26 mouse cellular contexts compared by ENCODE assay signal in genomic region chr12:14260288-14260687, GRCm38 (mm10).
DNase-seq lines count a peak whose midpoint lies in the region; ATAC-seq and TF ChIP-seq lines count a peak whose summit lies in the region.
"Had no signal": no experiment of that assay in that cellular context is flagged by ENCODE, and none has a peak within 500 bp of the region (broad histone marks: within the 10 kb centered on the region; RNA-seq: fewer than 3 reads in every experiment).

No protein-coding gene starts in this region.

- H3K4me2 ChIP-seq in hindbrain, embryonic 13.5 days: no peak overlapping the region
- no peak overlapping the region for H3K4me2 ChIP-seq in hindbrain, embryonic 11.5 days (replicated peaks; ENCODE audit: low read depth, low read length)
- no peak overlapping the region for H3K4me2 ChIP-seq in forebrain, embryonic 14.5 days (ENCODE audit: low read length)
- H3K4me2 ChIP-seq in hindbrain, embryonic 16.5 days (ENCODE audit: low read length): no peak overlapping the region
- H3K4me2 ChIP-seq in intestine, postnatal 0 days (replicated peaks; ENCODE audit: low read depth): no peak overlapping the region
- H3K4me2 ChIP-seq: heart, embryonic 15.5 days; intestine, embryonic 15.5 days; kidney, embryonic 15.5 days; limb, embryonic 13.5 days; liver, embryonic 12.5 days; midbrain, embryonic 12.5 days; stomach, embryonic 15.5 days had no signal

- H3K36me3 ChIP-seq in hindbrain, embryonic 13.5 days: no peaks in the 10 kb centered on the region
- no peaks in the 10 kb centered on the region for H3K36me3 ChIP-seq in hindbrain, embryonic 11.5 days (ENCODE audit: control insufficient read depth, insufficient read depth, low read length)
- no peaks in the 10 kb centered on the region for H3K36me3 ChIP-seq in forebrain, embryonic 14.5 days (ENCODE audit: control insufficient read depth, insufficient read depth, low read length)
- H3K36me3 ChIP-seq in hindbrain, embryonic 16.5 days (ENCODE audit: control insufficient read depth, insufficient read depth, low read length): no peaks in the 10 kb centered on the region
- no peaks in the 10 kb centered on the region for H3K36me3 ChIP-seq in intestine, postnatal 0 days (ENCODE audit: control insufficient read depth, insufficient read depth)
- H3K36me3 ChIP-seq: embryonic facial prominence, embryonic 10.5 days; heart, embryonic 15.5 days; intestine, embryonic 15.5 days; kidney, embryonic 15.5 days; limb, embryonic 13.5 days; liver, embryonic 12.5 days; midbrain, embryonic 12.5 days; stomach, embryonic 15.5 days had no signal

- H3K27ac ChIP-seq in hindbrain, embryonic 13.5 days: no peak overlapping the region
- no peak overlapping the region for H3K27ac ChIP-seq in hindbrain, embryonic 11.5 days (ENCODE audit: low read depth, low read length)
- H3K27ac ChIP-seq in forebrain, embryonic 14.5 days (ENCODE audit: low read depth, low read length): no peak overlapping the region
- H3K27ac ChIP-seq in hindbrain, embryonic 16.5 days (ENCODE audit: low read depth, low read length): no peak overlapping the region
- H3K27ac ChIP-seq in intestine, postnatal 0 days (ENCODE audit: low read depth, low read length): no peak overlapping the region
- H3K27ac ChIP-seq: embryonic facial prominence, embryonic 10.5 days; heart, embryonic 15.5 days; intestine, embryonic 15.5 days; kidney, embryonic 15.5 days; limb, embryonic 13.5 days; liver, embryonic 12.5 days; midbrain, embryonic 12.5 days; stomach, embryonic 15.5 days had no signal

- peaks cover 8% of the 10 kb centered on the region; the same call in 1 of the 2 replicates for H3K4me1 ChIP-seq in hindbrain, embryonic 13.5 days (replicated peaks)
- H3K4me1 ChIP-seq in hindbrain, embryonic 11.5 days (replicated peaks; ENCODE audit: control insufficient read depth, insufficient read depth, low read length): no peaks in the 10 kb centered on the region
- no peaks in the 10 kb centered on the region for H3K4me1 ChIP-seq in forebrain, embryonic 14.5 days (ENCODE audit: control insufficient read depth, insufficient read depth, low read length)
- no peaks in the 10 kb centered on the region for H3K4me1 ChIP-seq in hindbrain, embryonic 16.5 days (ENCODE audit: control insufficient read depth, insufficient read depth, low read depth, low read length)
- H3K4me1 ChIP-seq in intestine, postnatal 0 days (replicated peaks; ENCODE audit: control insufficient read depth, insufficient read depth, low read length): no peaks in the 10 kb centered on the region
- H3K4me1 ChIP-seq: embryonic facial prominence, embryonic 10.5 days; heart, embryonic 15.5 days; intestine, embryonic 15.5 days; kidney, embryonic 15.5 days; limb, embryonic 13.5 days; liver, embryonic 12.5 days; midbrain, embryonic 12.5 days; stomach, embryonic 15.5 days had no signal

- DNase-seq in hindbrain, embryonic 11.5 days (ENCODE audit: low spot score): no peak
- DNase-seq in brain, adult 2 months (ENCODE audit: low read depth, low spot score): peak; percentile 25
- DNase-seq in forebrain, embryonic 14.5 days (ENCODE audit: low spot score): peak; percentile 72
- no peak for DNase-seq in lung, postnatal 14 days
- no peak for DNase-seq in right cerebral cortex, postnatal 10 days (ENCODE audit: low spot score in 2 of 2)
- DNase-seq: adrenal gland, postnatal 36 days; cerebellum, adult 11-12 months; cerebellum, postnatal 10 days; gastrocnemius, postnatal 36 days; heart, postnatal 4 days; kidney, postnatal 4 days; lung, adult 18-20 months; lung, postnatal 10 days; thymus, postnatal 25 days had no signal

- TF ChIP-seq CTCF in intestine, postnatal 0 days (IDR thresholded peaks at IDR 0.05; ENCODE audit: low read depth): no peak

- no peak overlapping the region for H3K9ac ChIP-seq in hindbrain, embryonic 13.5 days
- H3K9ac ChIP-seq in hindbrain, embryonic 11.5 days (ENCODE audit: low read depth, low read length): no peak overlapping the region
- no peak overlapping the region for H3K9ac ChIP-seq in forebrain, embryonic 14.5 days (ENCODE audit: low read length)
- H3K9ac ChIP-seq in hindbrain, embryonic 16.5 days (ENCODE audit: low read depth, low read length): no peak overlapping the region
- H3K9ac ChIP-seq in intestine, postnatal 0 days (ENCODE audit: low read depth, low read length): no peak overlapping the region
- H3K9ac ChIP-seq: heart, embryonic 15.5 days; intestine, embryonic 15.5 days; kidney, embryonic 15.5 days; limb, embryonic 13.5 days; liver, embryonic 12.5 days; midbrain, embryonic 12.5 days; stomach, embryonic 15.5 days had no signal

- H3K27me3 ChIP-seq in hindbrain, embryonic 13.5 days: no peaks in the 10 kb centered on the region
- H3K27me3 ChIP-seq in hindbrain, embryonic 11.5 days (ENCODE audit: control insufficient read depth, insufficient read depth, low read length): no peaks in the 10 kb centered on the region
- H3K27me3 ChIP-seq in forebrain, embryonic 14.5 days (replicated peaks; ENCODE audit: control insufficient read depth, insufficient read depth, low read length): no peaks in the 10 kb centered on the region
- H3K27me3 ChIP-seq in hindbrain, embryonic 16.5 days (replicated peaks; ENCODE audit: control insufficient read depth, insufficient read depth, low read length): no peaks in the 10 kb centered on the region
- no peaks in the 10 kb centered on the region for H3K27me3 ChIP-seq in intestine, postnatal 0 days (replicated peaks; ENCODE audit: control insufficient read depth, insufficient read depth, low read length)
- H3K27me3 ChIP-seq: heart, embryonic 15.5 days; intestine, embryonic 15.5 days; kidney, embryonic 15.5 days; limb, embryonic 13.5 days; liver, embryonic 12.5 days; midbrain, embryonic 12.5 days; Patski; stomach, embryonic 15.5 days had no signal

- no peak overlapping the region for H3K4me3 ChIP-seq in hindbrain, embryonic 13.5 days
- H3K4me3 ChIP-seq in hindbrain, embryonic 11.5 days (ENCODE audit: low read depth, low read length): no peak overlapping the region
- H3K4me3 ChIP-seq in forebrain, embryonic 14.5 days (ENCODE audit: low read depth, low read length): no peak overlapping the region
- H3K4me3 ChIP-seq in hindbrain, embryonic 16.5 days (ENCODE audit: low read length): no peak overlapping the region
- no peak overlapping the region for H3K4me3 ChIP-seq in intestine, postnatal 0 days (ENCODE audit: low read depth, low read length)
- H3K4me3 ChIP-seq: embryonic facial prominence, embryonic 10.5 days; heart, embryonic 15.5 days; intestine, embryonic 15.5 days; kidney, embryonic 15.5 days; limb, embryonic 13.5 days; liver, embryonic 12.5 days; midbrain, embryonic 12.5 days; stomach, embryonic 15.5 days had no signal

- no peaks in the 10 kb centered on the region for H3K9me3 ChIP-seq in hindbrain, embryonic 13.5 days
- no peaks in the 10 kb centered on the region for H3K9me3 ChIP-seq in hindbrain, embryonic 11.5 days (ENCODE audit: control insufficient read depth, low read length)
- no peaks in the 10 kb centered on the region for H3K9me3 ChIP-seq in forebrain, embryonic 14.5 days (replicated peaks; ENCODE audit: control insufficient read depth, low read length)
- no peaks in the 10 kb centered on the region for H3K9me3 ChIP-seq in hindbrain, embryonic 16.5 days (ENCODE audit: control insufficient read depth, low read length)
- H3K9me3 ChIP-seq in intestine, postnatal 0 days (ENCODE audit: control insufficient read depth): no peaks in the 10 kb centered on the region
- H3K9me3 ChIP-seq: embryonic facial prominence, embryonic 10.5 days; heart, embryonic 15.5 days; intestine, embryonic 15.5 days; kidney, embryonic 15.5 days; limb, embryonic 13.5 days; liver, embryonic 12.5 days; midbrain, embryonic 12.5 days; stomach, embryonic 15.5 days had no signal

- ATAC-seq in hindbrain, embryonic 13.5 days (ENCODE audit: low FRiP score): peak; percentile 49; the same call in 1 of the 2 replicates
- ATAC-seq in hindbrain, embryonic 11.5 days (ENCODE audit: low FRiP score): no peak
- ATAC-seq in forebrain, embryonic 14.5 days: peak; percentile 68
- peak; percentile 72 for ATAC-seq in hindbrain, embryonic 16.5 days
- ATAC-seq in intestine, postnatal 0 days: no peak
- ATAC-seq: intestine, embryonic 15.5 days; liver, embryonic 12.5 days; Patski had no signal

- 46% methylated on average over 4 of the region's 4 CpGs for WGBS in hindbrain, embryonic 13.5 days
- 88% methylated on average over 4 of the region's 4 CpGs for WGBS in hindbrain, embryonic 11.5 days
- 23% methylated on average over 4 of the region's 4 CpGs for WGBS in forebrain, embryonic 14.5 days
- WGBS in hindbrain, embryonic 16.5 days: 34% methylated on average over 4 of the region's 4 CpGs
- 79% methylated on average over 4 of the region's 4 CpGs for WGBS in intestine, postnatal 0 days

Comparison
In these comparisons a context has a peak if more than half of its experiments do, and no peak if none do; other contexts are left out.
1. ATAC-seq: peak in hindbrain, embryonic 13.5 days (single experiment), forebrain, embryonic 14.5 days (single experiment) and hindbrain, embryonic 16.5 days (single experiment); none in hindbrain, embryonic 11.5 days (single experiment) and intestine, postnatal 0 days (single experiment).
2. DNase-seq: peak in brain, adult 2 months (single experiment) and forebrain, embryonic 14.5 days (single experiment); none in hindbrain, embryonic 11.5 days (single experiment), lung, postnatal 14 days (single experiment) and right cerebral cortex, postnatal 10 days (0 of 2).